Mouse (Mus musculus): ENCODE data around the gene Hapln2. TPM values are rescaled to one million over a fixed set of nuclear protein-coding genes. Genes with fewer than 3 reads are reported as not detected.

Hapln2 gene
- polyA plus RNA-seq (2015; fragmentation: Nextera tagmentation; extraction: Ambion mirVana): 0.30 and 0.66 TPM in 2 replicates

GRCm38 (mm10) chr3:88027434-88028186 is at the start of gene Hapln2:
Gene Hapln2 (minus strand): TSS chr3:88027583.
- Histone ChIP-seq H3K27ac (ENCODE audit: low read depth, low read length) (no peak within 1 kb of the TSS), H3K4me3 (ENCODE audit: low read length) (no peak within 1 kb of the TSS), H3K9me3 (ENCODE audit: control insufficient read depth, low read length) (peaks cover 7% of the 10 kb centered on the region), H3K9ac (ENCODE audit: low read depth, low read length) (no peak within 1 kb of the TSS), H3K4me1 (ENCODE audit: control insufficient read depth, insufficient read depth, low read depth, low read length) (peaks cover 12% of the 10 kb centered on the region), H3K4me2 (ENCODE audit: low read length) (no peak within 1 kb of the TSS), H3K36me3 (ENCODE audit: control insufficient read depth, insufficient read depth, low read length) (no peaks in the 10 kb centered on the region), H3K27me3 (replicated peaks; ENCODE audit: control insufficient read depth, insufficient read depth, low read length) (peaks cover 26% of the 10 kb centered on the region)
- WGBS: 46% methylated on average over 5 of the region's 5 CpGs
- no peak for ATAC-seq

- Histone ChIP-seq H3K36me3 (ENCODE audit: control insufficient read depth, insufficient read depth, low read length) (no peaks in the 10 kb centered on the region), H3K27me3 (replicated peaks; ENCODE audit: control insufficient read depth, insufficient read depth, low read length) (no peaks in the 10 kb centered on the region), H3K9ac (ENCODE audit: low read depth, low read length) (no peak overlapping the region; the same call in 1 of the 2 replicates), H3K4me1 (ENCODE audit: control insufficient read depth, insufficient read depth, low read depth, low read length) (no peaks in the 10 kb centered on the region), H3K27ac (ENCODE audit: low read depth, low read length) (no peak overlapping the region), H3K4me3 (ENCODE audit: low read length) (no peak overlapping the region), H3K4me2 (ENCODE audit: low read length) (no peak overlapping the region), H3K9me3 (ENCODE audit: control insufficient read depth, low read length) (no peaks in the 10 kb centered on the region)
- no peak for ATAC-seq
- WGBS: 81% methylated on average over 8 of the region's 8 CpGs
Measured at GRCm38 (mm10) chr3:88074766-88075165, 47.4 kb upstream of the Hapln2 start.

- H3K4me3 ChIP-seq (ENCODE audit: low read length): no peak overlapping the region
- 65% methylated on average over 2 of the region's 2 CpGs for WGBS
Measured at GRCm38 (mm10) chr3:88074351-88074750, 47.0 kb upstream of the Hapln2 start.

GRCm38 (mm10) chr3:88073631-88074030 is 46.2 kb upstream of the Hapln2 start:
- Histone ChIP-seq H3K4me2 (ENCODE audit: low read length) (no peak overlapping the region), H3K27ac (ENCODE audit: low read depth, low read length) (no peak overlapping the region), H3K27me3 (replicated peaks; ENCODE audit: control insufficient read depth, insufficient read depth, low read length) (no peaks in the 10 kb centered on the region), H3K4me1 (ENCODE audit: control insufficient read depth, insufficient read depth, low read depth, low read length) (no peaks in the 10 kb centered on the region), H3K9ac (ENCODE audit: low read depth, low read length) (no peak overlapping the region), H3K36me3 (ENCODE audit: control insufficient read depth, insufficient read depth, low read length) (no peaks in the 10 kb centered on the region), H3K9me3 (ENCODE audit: control insufficient read depth, low read length) (no peaks in the 10 kb centered on the region), H3K4me3 (ENCODE audit: low read length) (no peak overlapping the region)
- 56% methylated on average over 2 of the region's 2 CpGs for WGBS
- no peak; the same call in 1 of the 2 replicates for ATAC-seq

More at GRCm38 (mm10) chr3:88074351-88074750, 47.0 kb upstream of the Hapln2 start:
- Histone ChIP-seq H3K36me3 (ENCODE audit: control insufficient read depth, insufficient read depth, low read length) (no peaks in the 10 kb centered on the region), H3K27ac (ENCODE audit: low read depth, low read length) (no peak overlapping the region), H3K9ac (ENCODE audit: low read depth, low read length) (no peak overlapping the region), H3K4me1 (ENCODE audit: control insufficient read depth, insufficient read depth, low read depth, low read length) (no peaks in the 10 kb centered on the region), H3K9me3 (ENCODE audit: control insufficient read depth, low read length) (no peaks in the 10 kb centered on the region), H3K27me3 (replicated peaks; ENCODE audit: control insufficient read depth, insufficient read depth, low read length) (no peaks in the 10 kb centered on the region), H3K4me2 (ENCODE audit: low read length) (no peak overlapping the region)
- ATAC-seq: no peak

GRCm38 (mm10) chr3:88071783-88072182 is 44.4 kb upstream of the Hapln2 start:
- ATAC-seq: peak; percentile 88
- H3K9ac ChIP-seq (ENCODE audit: low read depth, low read length): no peak overlapping the region
- H3K36me3 ChIP-seq (ENCODE audit: control insufficient read depth, insufficient read depth, low read length): no peaks in the 10 kb centered on the region
- no peaks in the 10 kb centered on the region for H3K27me3 ChIP-seq (replicated peaks; ENCODE audit: control insufficient read depth, insufficient read depth, low read length)
- WGBS: 1% methylated on average over 5 of the region's 5 CpGs
- H3K27ac ChIP-seq (ENCODE audit: low read depth, low read length): no peak overlapping the region
- H3K4me2 ChIP-seq (ENCODE audit: low read length): no peak overlapping the region
- H3K4me3 ChIP-seq (ENCODE audit: low read length): no peak overlapping the region
- H3K4me1 ChIP-seq (ENCODE audit: control insufficient read depth, insufficient read depth, low read depth, low read length): no peaks in the 10 kb centered on the region
- H3K9me3 ChIP-seq (ENCODE audit: control insufficient read depth, low read length): no peaks in the 10 kb centered on the region

GRCm38 (mm10) chr3:88068386-88068785 is 41.0 kb upstream of the Hapln2 start:
- 44% methylated on average over 2 of the region's 2 CpGs for WGBS
- H3K27ac ChIP-seq (ENCODE audit: low read depth, low read length): no peak overlapping the region
- no peaks in the 10 kb centered on the region for H3K36me3 ChIP-seq (ENCODE audit: control insufficient read depth, insufficient read depth, low read length)
- no peaks in the 10 kb centered on the region for H3K27me3 ChIP-seq (replicated peaks; ENCODE audit: control insufficient read depth, insufficient read depth, low read length)
- H3K4me2 ChIP-seq (ENCODE audit: low read length): no peak overlapping the region
- no peak for ATAC-seq
- H3K9ac ChIP-seq (ENCODE audit: low read depth, low read length): no peak overlapping the region
- H3K4me3 ChIP-seq (ENCODE audit: low read length): no peak overlapping the region
- H3K4me1 ChIP-seq (ENCODE audit: control insufficient read depth, insufficient read depth, low read depth, low read length): no peaks in the 10 kb centered on the region
- H3K9me3 ChIP-seq (ENCODE audit: control insufficient read depth, low read length): no peaks in the 10 kb centered on the region

GRCm38 (mm10) chr3:88057902-88058696 is 30.7 kb upstream of the Hapln2 start, which contains the start of gene Naxe:
Gene Naxe (minus strand): TSS chr3:88058495.
- no peaks in the 10 kb centered on the region for H3K27me3 ChIP-seq (replicated peaks; ENCODE audit: control insufficient read depth, insufficient read depth, low read length)

GRCm38 (mm10) chr3:88057030-88057429 is 29.6 kb upstream of the Hapln2 start:
- no peak for ATAC-seq
- Histone ChIP-seq H3K9me3 (ENCODE audit: control insufficient read depth, low read length) (no peaks in the 10 kb centered on the region), H3K4me1 (ENCODE audit: control insufficient read depth, insufficient read depth, low read depth, low read length) (peaks cover 10% of the 10 kb centered on the region), H3K9ac (ENCODE audit: low read depth, low read length) (peak overlapping the region; percentile 26; the same call in 1 of the 2 replicates), H3K27ac (ENCODE audit: low read depth, low read length) (no peak overlapping the region), H3K4me3 (ENCODE audit: low read length) (peak overlapping the region; percentile 85; the same call in 1 of the 2 replicates), H3K36me3 (ENCODE audit: control insufficient read depth, insufficient read depth, low read length) (peaks cover 11% of the 10 kb centered on the region), H3K27me3 (replicated peaks; ENCODE audit: control insufficient read depth, insufficient read depth, low read length) (no peaks in the 10 kb centered on the region), H3K4me2 (ENCODE audit: low read length) (peak overlapping the region; percentile 86)
- WGBS: 88% methylated on average over 6 of the region's 6 CpGs

More at GRCm38 (mm10) chr3:88057902-88058696, 30.7 kb upstream of the Hapln2 start, which contains the start of gene Naxe:
- peak within 1 kb of the TSS; percentile 86 for H3K4me2 ChIP-seq (ENCODE audit: low read length)
- H3K4me1 ChIP-seq (ENCODE audit: control insufficient read depth, insufficient read depth, low read depth, low read length): peaks cover 10% of the 10 kb centered on the region
- peak within 1 kb of the TSS; percentile 85 for H3K4me3 ChIP-seq (ENCODE audit: low read length)
- WGBS: under 1% methylated on average over 58 of the region's 60 CpGs
- peak within 1 kb of the TSS; percentile 73 for H3K27ac ChIP-seq (ENCODE audit: low read depth, low read length)
- H3K9ac ChIP-seq (ENCODE audit: low read depth, low read length): peak within 1 kb of the TSS; percentile 90
- peaks cover 7% of the 10 kb centered on the region; the same call in 1 of the 2 replicates for H3K36me3 ChIP-seq (ENCODE audit: control insufficient read depth, insufficient read depth, low read length)
- no peaks in the 10 kb centered on the region for H3K9me3 ChIP-seq (ENCODE audit: control insufficient read depth, low read length)
- ATAC-seq: peak; percentile 96

GRCm38 (mm10) chr3:88049532-88049931 is 22.1 kb upstream of the Hapln2 start:
- Histone ChIP-seq H3K9me3 (ENCODE audit: control insufficient read depth, low read length) (no peaks in the 10 kb centered on the region), H3K4me2 (ENCODE audit: low read length) (no peak overlapping the region), H3K27me3 (replicated peaks; ENCODE audit: control insufficient read depth, insufficient read depth, low read length) (no peaks in the 10 kb centered on the region), H3K27ac (ENCODE audit: low read depth, low read length) (no peak overlapping the region), H3K36me3 (ENCODE audit: control insufficient read depth, insufficient read depth, low read length) (peaks cover 12% of the 10 kb centered on the region), H3K4me1 (ENCODE audit: control insufficient read depth, insufficient read depth, low read depth, low read length) (no peaks in the 10 kb centered on the region; the same call in 1 of the 2 replicates), H3K9ac (ENCODE audit: low read depth, low read length) (no peak overlapping the region), H3K4me3 (ENCODE audit: low read length) (no peak overlapping the region)
- WGBS: 91% methylated on average over 3 of the region's 3 CpGs
- no peak for ATAC-seq

Measured in hindbrain, embryonic 16.5 days (tissue).